7 mouse cellular contexts compared by ENCODE assay signal in genomic region chr2:152848466-152848865, GRCm38 (mm10). TPM values are rescaled to one million over a fixed set of nuclear protein-coding genes. Genes with fewer than 3 reads are reported as not detected.
DNase-seq lines count a peak whose midpoint lies in the region; ATAC-seq and TF ChIP-seq lines count a peak whose summit lies in the region.

No protein-coding gene starts in this region.

- peak overlapping the region; percentile 60 for H3K4me2 ChIP-seq in limb, embryonic 14.5 days (replicated peaks; ENCODE audit: low read depth, low read length, severe bottlenecking)
- peak overlapping the region; percentile 77 for H3K4me2 ChIP-seq in stomach, postnatal 0 days (replicated peaks; ENCODE audit: low read depth)

- ATAC-seq in erythroid progenitor cell, adult 5-6 weeks (replicated peaks; ENCODE audit: low FRiP score, poor library complexity, severe bottlenecking): peak; percentile 52
- ATAC-seq in limb, embryonic 14.5 days (ENCODE audit: low FRiP score, low read depth): no peak
- no peak for ATAC-seq in stomach, postnatal 0 days (ENCODE audit: low FRiP score, low TSS enrichment)

- no peaks in the 10 kb centered on the region for H3K9me3 ChIP-seq in limb, embryonic 14.5 days (ENCODE audit: control insufficient read depth, low read length)
- no peaks in the 10 kb centered on the region for H3K9me3 ChIP-seq in stomach, postnatal 0 days (ENCODE audit: control insufficient read depth, low read length)

- TF ChIP-seq EP300 in stomach, postnatal 0 days (optimal IDR thresholded peaks at IDR 0.05): no peak

- no peak for TF ChIP-seq CTCF in testis, adult 2 months (IDR thresholded peaks at IDR 0.05; ENCODE audit: control insufficient read depth, insufficient read depth, insufficient replicate concordance, low read depth, low read length)
- no peak for TF ChIP-seq CTCF in stomach, postnatal 0 days (IDR thresholded peaks at IDR 0.05; ENCODE audit: low read depth)

- H3K27me3 ChIP-seq in testis, adult 2 months (ENCODE audit: control insufficient read depth, insufficient read depth, low read length): no peaks in the 10 kb centered on the region
- H3K27me3 ChIP-seq in limb, embryonic 14.5 days (ENCODE audit: control insufficient read depth, insufficient read depth, low read length): no peaks in the 10 kb centered on the region
- no peaks in the 10 kb centered on the region for H3K27me3 ChIP-seq in stomach, postnatal 0 days (ENCODE audit: control insufficient read depth, insufficient read depth, low read length)

- no peak for TF ChIP-seq POLR2A in testis, adult 2 months (IDR thresholded peaks at IDR 0.05; ENCODE audit: control insufficient read depth, low read depth, low read length)
- no peak for TF ChIP-seq POLR2A in limb, embryonic 14.5 days (IDR thresholded peaks at IDR 0.05; ENCODE audit: borderline replicate concordance, extremely low read depth, insufficient read depth, insufficient read length)

- WGBS in limb, embryonic 14.5 days: 11% methylated on average over 2 of the region's 2 CpGs
- 0% methylated on average over 2 of the region's 2 CpGs for WGBS in stomach, postnatal 0 days

- H3K9ac ChIP-seq in limb, embryonic 14.5 days (ENCODE audit: low read depth, low read length, severe bottlenecking): peak overlapping the region; percentile 64
- H3K9ac ChIP-seq in stomach, postnatal 0 days (ENCODE audit: low read length): peak overlapping the region; percentile 72

- H3K27ac ChIP-seq in testis, adult 2 months (ENCODE audit: control insufficient read depth, insufficient read depth, low read depth, low read length): peak overlapping the region; percentile 95
- H3K27ac ChIP-seq in limb, embryonic 14.5 days (replicated peaks; ENCODE audit: low read depth, low read length): peak overlapping the region; percentile 65; the same call in 1 of the 2 replicates
- peak overlapping the region; percentile 59; the same call in 1 of the 2 replicates for H3K27ac ChIP-seq in stomach, postnatal 0 days (replicated peaks)

- no peaks in the 10 kb centered on the region for H3K36me3 ChIP-seq in testis, adult 2 months (ENCODE audit: control insufficient read depth, insufficient read depth, low read length)
- peaks cover 7% of the 10 kb centered on the region; the same call in 1 of the 2 replicates for H3K36me3 ChIP-seq in limb, embryonic 14.5 days (ENCODE audit: control insufficient read depth, insufficient read depth, low read length)
- H3K36me3 ChIP-seq in stomach, postnatal 0 days (ENCODE audit: control insufficient read depth, insufficient read depth, low read length): no peaks in the 10 kb centered on the region

- no peaks in the 10 kb centered on the region for H3K4me1 ChIP-seq in testis, adult 2 months (ENCODE audit: control insufficient read depth, insufficient read depth, low read length)
- peaks cover 10% of the 10 kb centered on the region for H3K4me1 ChIP-seq in limb, embryonic 14.5 days (ENCODE audit: control insufficient read depth, insufficient read depth, low read length)
- H3K4me1 ChIP-seq in stomach, postnatal 0 days (replicated peaks; ENCODE audit: control insufficient read depth, insufficient read depth): no peaks in the 10 kb centered on the region

- peak overlapping the region; percentile 95 for H3K4me3 ChIP-seq in testis, adult 2 months (ENCODE audit: control insufficient read depth, low read depth, low read length)
- peak overlapping the region; percentile 84 for H3K4me3 ChIP-seq in limb, embryonic 14.5 days (replicated peaks; ENCODE audit: low read length)
- peak overlapping the region; percentile 79 for H3K4me3 ChIP-seq in stomach, postnatal 0 days (ENCODE audit: low read depth, low read length)

- no peak for DNase-seq in testis, postnatal 10 days (ENCODE audit: low spot score)
- no peak for DNase-seq in limb, embryonic 14.5 days (ENCODE audit: low spot score)
- DNase-seq in stomach, postnatal 0 days (ENCODE audit: low spot score): no peak
- no peak for DNase-seq in thymus, postnatal 10 days (ENCODE audit: low spot score in 2 of 2)
- no peak for DNase-seq in lung, postnatal 14 days

RNA-seq across cellular contexts. Expression of gene Tpx2, which starts 0.7 kb away (rescaled TPM):
- polyA plus RNA-seq in testis, adult 2 months (2012; rRNA removed): 8.2 and 9.0 TPM in 2 replicates
- total RNA-seq in erythroid progenitor cell, adult 5-6 weeks (2015; ENCODE audit: low replicate concordance): 326 and 338 TPM in 2 replicates
- 393 and 412 TPM in 2 replicates for total RNA-seq in erythroid progenitor cell, adult 5-6 weeks (2017; ENCODE audit: low replicate concordance)
- 36.0 and 51.3 TPM in 2 replicates for polyA plus RNA-seq in limb, embryonic 14.5 days (2012; rRNA removed)
- 71.8 and 83.6 TPM in 2 replicates for polyA plus RNA-seq in limb, embryonic 14.5 days (2014; fragmentation: Nextera tagmentation; extraction: Ambion mirVana)
- 14.0 and 17.7 TPM in 2 replicates for polyA plus RNA-seq in stomach, postnatal 0 days (2015; fragmentation: Nextera tagmentation; extraction: Ambion mirVana)

RNA-seq across cellular contexts. Expression of gene Bcl2l1, which starts 16.9 kb away (rescaled TPM):
- 74.9 and 80.8 TPM in 2 replicates for polyA plus RNA-seq in testis, adult 2 months (2012; rRNA removed)
- total RNA-seq in erythroid progenitor cell, adult 5-6 weeks (2015; ENCODE audit: low replicate concordance): 80.9 and 99.1 TPM in 2 replicates
- total RNA-seq in erythroid progenitor cell, adult 5-6 weeks (2017; ENCODE audit: low replicate concordance): 76.9 and 94.9 TPM in 2 replicates
- 46.8 and 54.3 TPM in 2 replicates for polyA plus RNA-seq in limb, embryonic 14.5 days (2012; rRNA removed)
- 91.2 and 96.3 TPM in 2 replicates for polyA plus RNA-seq in limb, embryonic 14.5 days (2014; fragmentation: Nextera tagmentation; extraction: Ambion mirVana)
- polyA plus RNA-seq in stomach, postnatal 0 days (2015; fragmentation: Nextera tagmentation; extraction: Ambion mirVana): 45.6 and 48.7 TPM in 2 replicates
